Mouse (Mus musculus) A20 (cell line): ENCODE data around the gene Dydc1.
"Not testable (repeated sequence)": the region's sequence is repeated elsewhere in the genome, so short reads cannot be mapped to it uniquely, and the experiment has no call there.

ENCODE experiments used
- DNase-seq: peaks from one replicate; pipeline ENCODE4 v3.0.0-alpha.2; 2011; ENCODE audit warnings: low read depth, low spot score

The Dydc1 gene

DNA sequence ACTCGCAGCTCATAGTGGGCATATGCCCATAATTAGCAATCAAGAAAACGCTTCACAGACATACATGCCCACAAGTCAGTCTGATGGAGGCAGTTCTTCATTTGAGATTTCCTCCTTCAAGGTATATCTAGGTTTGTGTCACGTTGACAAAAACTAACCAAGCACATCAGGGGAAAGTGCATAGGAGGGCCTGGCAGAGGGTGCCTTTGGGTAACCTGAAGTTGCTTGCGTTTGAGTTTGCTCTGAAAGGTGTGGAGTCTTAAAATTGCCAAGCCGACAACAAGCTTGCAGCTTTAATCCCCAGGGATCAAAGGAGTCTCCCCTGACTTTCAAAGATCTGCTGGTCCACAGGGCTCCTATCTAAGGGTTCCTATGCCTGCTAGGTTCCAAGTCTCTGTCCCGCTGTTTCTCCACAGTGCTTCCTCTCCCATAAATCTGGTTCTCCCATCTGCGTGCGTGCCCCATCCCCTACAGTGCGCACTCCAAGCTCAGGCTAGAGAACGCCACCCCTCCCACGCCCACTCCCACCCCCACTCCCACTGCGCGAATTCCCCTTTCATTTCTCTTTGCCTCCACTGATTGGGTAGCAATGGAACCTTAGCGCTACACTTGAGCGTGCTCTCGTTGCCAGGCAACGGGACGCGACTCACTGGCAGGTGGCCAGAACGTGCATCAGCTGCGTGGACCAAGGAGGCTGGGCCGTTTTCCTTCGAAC, at the start of gene Dydc1:
Gene Dydc1 (plus strand): TSS at position 683 of the 715 bp plus-strand sequence.
- peak; percentile 41 for DNase-seq

- DNase-seq = no peak
Observed at GRCm38 (mm10) chr14:41025087-41025486, 47.6 kb upstream of the Dydc1 start.

- DNase-seq = no peak
Observed at GRCm38 (mm10) chr14:41025594-41026284, 47.0 kb upstream of the Dydc1 start.

DNA sequence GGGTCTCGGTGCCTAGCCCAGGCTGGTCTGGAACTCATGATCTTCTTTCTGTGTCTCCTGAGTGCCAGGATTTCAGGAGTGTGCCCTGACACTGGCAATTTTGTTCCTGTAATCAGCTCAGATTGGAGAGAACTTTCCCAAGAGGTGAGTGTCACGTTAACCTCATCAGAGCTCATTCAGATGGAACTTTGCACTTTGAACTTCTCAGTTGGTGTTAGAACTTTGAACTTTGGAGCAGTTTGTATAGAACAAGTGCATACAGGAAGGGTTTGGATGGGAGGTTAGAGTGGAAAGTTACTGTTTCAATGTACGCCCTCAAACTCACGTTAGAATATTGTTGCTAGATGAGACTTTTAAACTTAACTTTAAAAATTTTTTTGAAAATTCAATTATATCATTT, 43.4 kb upstream of the Dydc1 start:
- DNase-seq = no peak

GRCm38 (mm10) chr14:41030989-41031513, 41.7 kb upstream of the Dydc1 start:
- DNase-seq = peak; percentile 65

DNA sequence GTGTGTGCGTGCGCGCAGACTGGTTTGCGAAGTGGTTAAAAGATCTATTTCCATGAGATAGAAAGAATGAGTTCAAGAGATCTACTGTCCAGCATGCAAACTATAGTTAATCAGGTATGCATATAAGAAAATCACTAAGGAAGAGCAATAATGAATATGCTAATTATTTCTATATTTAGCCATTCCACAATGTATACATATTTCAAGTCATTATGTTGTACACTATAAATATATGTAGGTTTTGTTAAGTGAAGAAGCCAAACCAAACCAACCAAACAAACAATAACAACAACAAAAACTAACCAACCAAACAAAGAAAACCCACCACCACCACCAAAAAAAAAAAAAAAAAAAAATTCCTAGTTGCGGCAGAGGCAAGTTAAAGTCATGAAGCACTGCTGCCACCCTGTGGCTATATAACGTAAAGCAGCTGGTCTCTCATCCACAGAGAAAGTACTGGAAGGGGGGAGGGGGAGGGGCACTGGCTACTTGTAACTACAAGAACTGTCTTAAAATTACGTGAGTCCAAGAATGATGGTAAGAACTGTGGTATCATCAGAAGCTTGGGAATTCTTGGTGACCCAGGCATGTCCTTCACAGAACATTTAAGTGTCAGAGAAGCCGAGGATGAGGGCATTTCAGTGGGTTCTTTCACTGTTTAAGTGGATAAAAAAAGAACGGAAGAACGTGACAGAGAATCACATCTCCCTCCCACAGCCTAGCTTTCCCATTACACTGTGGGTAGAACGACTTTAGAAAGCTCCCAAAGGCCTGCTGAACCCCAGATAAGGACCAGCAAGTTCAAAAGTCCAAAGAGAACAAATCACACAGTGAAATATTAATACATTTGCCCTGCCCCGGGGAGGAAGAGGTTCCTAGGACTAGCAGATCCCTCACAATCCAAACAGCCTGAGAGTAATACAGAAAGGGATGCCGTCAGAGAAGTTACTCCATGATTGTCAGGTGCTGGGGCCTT, 39.3 kb upstream of the Dydc1 start:
- peak; percentile 80 for DNase-seq

GRCm38 (mm10) chr14:41035146-41035798, 37.4 kb upstream of the Dydc1 start:
- DNase-seq = peak; percentile 68

DNA sequence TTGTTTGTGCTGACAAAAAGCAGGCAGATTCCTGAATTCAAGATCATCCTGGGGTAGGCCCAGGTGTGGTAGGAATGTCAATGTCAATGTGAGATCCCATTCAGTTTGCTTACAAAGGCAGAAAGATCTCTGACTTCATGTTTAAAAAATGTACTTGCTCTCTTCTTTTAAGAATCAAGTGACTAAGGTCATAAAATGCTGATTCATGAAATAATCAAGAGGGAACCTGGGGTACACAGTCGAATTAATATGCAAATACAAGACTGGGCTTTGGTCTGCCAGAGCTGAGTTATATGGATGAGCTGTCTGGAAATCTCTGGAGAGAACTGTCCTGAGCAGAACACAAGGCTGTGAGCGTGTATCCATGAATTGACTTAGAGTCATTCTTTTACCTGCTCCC, 25.3 kb upstream of the Dydc1 start:
- no peak for DNase-seq

GRCm38 (mm10) chr14:41050471-41050870, 22.2 kb upstream of the Dydc1 start:
- no peak for DNase-seq

GRCm38 (mm10) chr14:41052481-41052880, 20.2 kb upstream of the Dydc1 start:
- peak; percentile 36 for DNase-seq

GRCm38 (mm10) chr14:41053190-41053589, 19.5 kb upstream of the Dydc1 start:
- not testable (repeated sequence) for DNase-seq

DNA sequence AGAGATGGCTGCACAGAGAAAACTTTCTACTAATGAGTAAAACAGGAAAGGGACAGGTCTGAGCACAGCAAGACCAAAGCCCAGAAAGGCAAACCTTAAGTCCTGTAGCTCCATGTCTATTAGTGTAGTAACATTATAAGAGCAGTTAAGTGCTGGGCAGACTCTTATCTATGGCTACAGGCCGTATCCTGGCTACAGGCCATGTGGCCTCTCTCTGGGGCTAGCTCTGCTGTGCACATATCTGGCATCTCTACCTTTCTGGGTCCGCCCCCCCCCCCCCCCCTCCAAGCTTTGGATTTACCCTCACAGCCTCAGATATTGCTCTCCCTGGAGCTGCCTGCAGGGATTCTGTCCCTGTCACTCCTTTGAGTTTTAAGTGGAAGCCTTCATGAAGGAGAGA, 7.5 kb upstream of the Dydc1 start:
- DNase-seq = no peak

GRCm38 (mm10) chr14:41066416-41066815, 6.3 kb upstream of the Dydc1 start:
- no peak for DNase-seq

DNA sequence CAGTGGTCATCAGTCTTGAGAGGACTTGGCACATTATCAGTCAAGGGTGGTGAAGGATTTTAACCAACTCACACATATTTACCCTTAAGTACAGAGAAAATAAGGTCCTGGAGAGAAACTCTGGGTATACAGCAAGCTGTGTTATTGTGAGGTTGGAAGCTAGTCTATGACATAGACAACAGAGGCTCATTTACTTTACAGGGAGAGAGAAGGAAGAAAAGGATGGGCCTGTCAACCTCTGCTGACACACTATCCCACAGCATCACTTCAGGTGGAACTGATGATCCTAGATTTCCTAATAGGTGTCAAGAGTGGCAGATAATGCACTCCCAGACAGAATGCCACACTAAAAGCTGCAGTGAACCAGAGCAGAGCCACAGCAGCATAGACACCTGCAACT, 3.6 kb upstream of the Dydc1 start, which contains the start of gene Dydc2:
Gene Dydc2 (minus strand): TSS at position 101 of the 400 bp plus-strand sequence.
- DNase-seq = no peak

- no peak for DNase-seq
Observed at GRCm38 (mm10) chr14:41070343-41070742, 2.4 kb upstream of the Dydc1 start.

GRCm38 (mm10) chr14:41072944-41073275, 199 bp downstream of the Dydc1 start:
- no peak for DNase-seq

- DNase-seq = no peak
Observed at GRCm38 (mm10) chr14:41082408-41082807, 9.7 kb downstream of the Dydc1 start.

- peak; percentile 23 for DNase-seq
Observed at GRCm38 (mm10) chr14:41087509-41087908, 14.8 kb downstream of the Dydc1 start.

GRCm38 (mm10) chr14:41090777-41091176, 18.1 kb downstream of the Dydc1 start:
- peak; percentile 37 for DNase-seq

DNA sequence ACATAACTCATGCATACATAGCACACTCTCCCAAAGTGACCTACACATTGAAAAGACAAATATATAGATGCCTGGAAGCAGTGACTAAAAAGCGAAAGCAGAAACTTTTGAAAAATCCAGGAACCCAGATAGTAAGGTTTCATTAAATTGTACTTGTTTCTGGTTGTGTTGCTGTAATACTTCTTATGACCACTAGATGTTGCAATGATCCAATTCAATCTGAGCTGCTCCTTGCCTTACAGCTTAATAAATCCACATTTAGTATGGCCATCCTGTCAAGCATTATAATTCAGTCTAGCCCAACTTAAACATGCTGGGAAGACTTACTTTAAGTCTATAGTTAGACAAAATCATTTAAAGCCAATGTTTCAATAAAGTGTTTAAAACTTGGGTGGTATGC, 21.4 kb downstream of the Dydc1 start:
- DNase-seq = peak; percentile 15

- DNase-seq = no peak
Observed at GRCm38 (mm10) chr14:41096296-41096860, 23.7 kb downstream of the Dydc1 start.
